Mouse (Mus musculus): ENCODE measurements around the gene Rpl29. TPM values are rescaled to one million over a fixed set of nuclear protein-coding genes. Genes with fewer than 3 reads are reported as not detected.

Rpl29 gene
- total RNA-seq, 1 experiment, result 61.2 TPM

DNA sequence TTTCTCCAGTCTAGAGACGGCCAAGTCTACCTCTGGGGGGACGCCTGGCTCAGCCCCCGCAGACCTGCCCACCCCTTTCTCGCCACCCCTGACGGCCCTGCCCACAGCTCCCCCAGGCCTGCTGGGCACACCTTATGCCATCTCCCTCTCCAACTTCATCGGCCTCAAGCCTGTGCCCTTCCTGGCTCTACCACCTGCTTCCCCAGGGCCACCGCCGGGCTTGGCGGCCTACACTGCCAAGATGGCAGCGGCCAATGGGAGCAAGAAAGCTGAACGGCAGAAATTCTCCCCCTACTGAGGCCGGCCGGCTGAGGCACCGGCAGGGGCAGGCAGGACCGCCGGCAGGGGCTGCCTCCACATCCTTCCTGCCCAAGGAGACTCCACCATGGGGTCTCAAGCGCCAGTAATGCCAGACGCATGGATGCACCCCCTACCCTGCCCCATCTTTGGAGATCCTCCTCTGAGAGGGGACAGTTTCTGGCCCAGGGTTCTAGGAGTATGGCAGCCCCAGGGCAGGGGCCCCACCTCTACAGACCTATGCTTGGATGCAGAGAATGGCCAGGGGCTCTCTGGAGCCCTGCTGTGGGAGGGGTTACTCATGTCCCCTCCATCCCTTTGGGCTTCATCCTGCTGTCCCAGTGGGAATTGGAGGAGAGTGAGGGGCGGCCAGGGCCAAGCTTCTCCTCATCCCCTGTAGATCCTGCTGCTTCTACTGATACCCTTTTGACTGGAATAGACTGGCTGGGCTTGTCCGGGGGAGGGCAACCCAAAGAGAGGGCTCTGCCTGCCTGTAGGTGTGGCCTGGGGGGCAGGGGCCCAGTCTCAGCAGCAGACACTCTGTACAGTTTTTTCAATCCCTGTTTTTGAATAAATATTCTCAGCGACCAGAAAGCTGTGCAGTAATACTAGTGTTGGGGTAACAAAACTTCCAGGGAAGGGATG is 34.1 kb downstream of the Rpl29 start:
- no peak overlapping the region for H3K27ac ChIP-seq (ENCODE audit: insufficient read depth, low read depth, low read length, poor library complexity, severe bottlenecking)

DNA sequence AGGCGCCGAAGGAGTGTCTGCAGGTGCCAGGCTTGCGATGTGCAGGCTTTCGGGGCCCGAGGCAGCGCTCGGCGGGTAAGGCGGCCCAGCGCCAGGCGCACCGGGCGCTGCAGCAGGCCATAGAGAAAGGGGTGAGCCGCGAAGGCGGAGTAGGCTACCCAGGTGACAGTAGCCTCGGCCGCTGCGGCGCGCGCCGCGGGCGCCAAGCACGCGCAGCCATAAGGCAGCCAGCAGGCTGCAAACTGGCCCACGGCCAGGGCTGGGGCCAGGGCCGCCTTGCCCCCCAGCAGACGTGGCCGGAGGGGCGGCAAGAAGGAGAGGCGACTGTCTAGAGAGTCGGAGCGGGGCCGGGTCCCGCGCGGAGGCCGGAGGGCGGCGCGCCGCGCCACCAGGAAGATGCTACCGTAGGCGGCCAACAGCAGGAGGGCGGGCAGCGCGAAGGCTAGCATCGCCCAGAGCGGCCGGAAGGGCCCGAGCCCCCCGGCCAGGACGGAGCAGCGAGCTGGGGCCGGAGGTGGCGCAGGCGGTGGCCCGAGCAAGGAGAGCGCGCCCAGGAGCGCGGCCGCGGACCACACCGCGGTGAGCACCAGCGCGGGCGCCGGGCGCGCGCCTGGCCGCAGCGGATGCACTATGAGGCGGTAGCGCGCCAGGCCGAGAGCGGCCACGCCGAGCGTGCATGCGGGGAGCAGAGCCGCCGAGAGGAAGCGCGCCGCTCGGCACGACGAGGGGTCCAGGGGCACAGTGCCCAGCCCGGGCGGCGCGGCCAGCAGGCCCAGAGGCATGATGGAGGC is 35.7 kb downstream of the Rpl29 start:
- Histone ChIP-seq H3K4me3 (ENCODE audit: insufficient read depth in 1 of 2, low read depth in 1 of 2, low read length in 2 of 2, poor library complexity in 1 of 2, severe bottlenecking in 1 of 2) (peak overlapping the region; percentile 79 to 83), H3K36me3 (ENCODE audit: control insufficient read depth, insufficient read depth, low read length, poor library complexity, severe bottlenecking) (peaks cover 29% of the 10 kb centered on the region), H3K9me3 (ENCODE audit: control insufficient read depth, insufficient read depth, low read depth, low read length) (no peaks in the 10 kb centered on the region), H3K9ac (ENCODE audit: insufficient read depth, low read depth, low read length, poor library complexity, severe bottlenecking) (peak overlapping the region; percentile 81), H3K27ac (ENCODE audit: insufficient read depth, low read depth, low read length, poor library complexity, severe bottlenecking) (no peak overlapping the region), H3K4me1 (ENCODE audit: control insufficient read depth in 2 of 2, insufficient read depth in 2 of 2, low read length in 2 of 2, poor library complexity in 1 of 2) (peaks cover 5 to 38% of the 10 kb centered on the region in 2 experiments; a peak in 3 of 4 replicates)
- TF ChIP-seq ZC3H11A (IDR thresholded peaks at IDR 0.05; ENCODE audit: borderline replicate concordance, low read depth, low read length) (no peak), HCFC1 (IDR thresholded peaks at IDR 0.05; ENCODE audit: borderline replicate concordance, insufficient read depth, low read length) (no peak; the same call in 1 of the 2 replicates), CHD2 (IDR thresholded peaks at IDR 0.05; ENCODE audit: low read depth, low read length) (no peak), ZNF384 (IDR thresholded peaks at IDR 0.05; ENCODE audit: low read depth, low read length) (no peak), MAFK (IDR thresholded peaks at IDR 0.05; ENCODE audit: insufficient read depth, low read depth, low read length) (no peak)
- in situ Hi-C loops (cut with MboI; ENCODE audit: low sequenced_read_pairs in 2 of 2, unreplicated experiment in 2 of 2), result no loop called here
- DNase-seq (ENCODE audit: low read depth, low spot score), result no peak

More for the DNA sequence above, 34.1 kb downstream of the Rpl29 start:
- Histone ChIP-seq H3K4me3 (ENCODE audit: insufficient read depth in 1 of 2, low read depth in 1 of 2, low read length in 2 of 2, poor library complexity in 1 of 2, severe bottlenecking in 1 of 2) (peak overlapping the region; percentile 21 to 45; a peak in 2 of 4 replicates), H3K9me3 (ENCODE audit: control insufficient read depth, insufficient read depth, low read depth, low read length) (no peaks in the 10 kb centered on the region), H3K4me1 (ENCODE audit: control insufficient read depth in 2 of 2, insufficient read depth in 2 of 2, low read length in 2 of 2, poor library complexity in 1 of 2) (peaks cover 5 to 36% of the 10 kb centered on the region in 2 experiments; a peak in 3 of 4 replicates), H3K36me3 (ENCODE audit: control insufficient read depth, insufficient read depth, low read length, poor library complexity, severe bottlenecking) (peaks cover 30% of the 10 kb centered on the region), H3K9ac (ENCODE audit: insufficient read depth, low read depth, low read length, poor library complexity, severe bottlenecking) (peak overlapping the region; percentile 12; the same call in 1 of the 2 replicates)
- TF ChIP-seq ZC3H11A (IDR thresholded peaks at IDR 0.05; ENCODE audit: borderline replicate concordance, low read depth, low read length) (no peak), ZNF384 (IDR thresholded peaks at IDR 0.05; ENCODE audit: low read depth, low read length) (no peak), MAFK (IDR thresholded peaks at IDR 0.05; ENCODE audit: insufficient read depth, low read depth, low read length) (no peak), CHD2 (IDR thresholded peaks at IDR 0.05; ENCODE audit: low read depth, low read length) (no peak), HCFC1 (IDR thresholded peaks at IDR 0.05; ENCODE audit: borderline replicate concordance, insufficient read depth, low read length) (no peak)
- DNase-seq (ENCODE audit: low read depth, low spot score), result no peak
- in situ Hi-C loops (cut with MboI; ENCODE audit: low sequenced_read_pairs in 2 of 2, unreplicated experiment in 2 of 2), result no loop called here

DNA sequence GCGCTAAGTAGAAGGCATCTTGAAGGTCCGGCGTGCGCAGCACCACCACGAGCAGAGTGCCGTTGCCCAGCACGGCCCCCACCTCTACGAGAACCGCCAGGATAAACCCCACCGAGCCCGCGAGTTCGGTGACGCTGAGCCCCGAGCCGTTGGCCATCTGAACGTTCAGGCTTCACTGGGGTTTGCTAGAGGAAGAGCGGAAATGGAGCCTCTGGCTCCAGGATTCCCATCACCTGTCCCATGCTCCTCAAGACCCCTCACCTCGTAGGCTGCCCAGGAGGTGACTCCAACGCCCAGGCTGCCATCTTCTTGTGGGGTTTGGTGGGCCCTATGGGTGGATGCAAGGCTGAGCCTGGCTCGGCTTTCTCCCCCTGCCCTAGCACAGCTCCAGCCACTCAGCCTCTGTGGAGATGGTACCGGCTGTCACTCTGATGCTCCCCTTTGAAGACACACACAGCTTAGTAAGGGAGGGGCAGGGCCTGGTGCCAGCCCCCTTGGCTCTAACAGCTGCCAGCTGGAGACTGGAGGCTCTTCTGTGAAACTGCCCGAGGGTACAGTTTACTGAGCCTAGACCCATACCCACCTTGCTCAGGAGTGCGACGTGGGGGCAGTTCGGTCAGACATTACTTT is 36.4 kb downstream of the Rpl29 start, which contains the start of gene Gpr62:
TSS of gene Gpr62 (minus strand) at position 368 of the 630 bp plus-strand sequence.
- peaks cover 3 to 33% of the 10 kb centered on the region in 2 experiments; a peak in 3 of 4 replicates for H3K4me1 ChIP-seq (ENCODE audit: control insufficient read depth in 2 of 2, insufficient read depth in 2 of 2, low read length in 2 of 2, poor library complexity in 1 of 2)
- in situ Hi-C loops (cut with MboI; ENCODE audit: low sequenced_read_pairs in 2 of 2, unreplicated experiment in 2 of 2), result no loop called here
- H3K9me3 ChIP-seq (ENCODE audit: control insufficient read depth, insufficient read depth, low read depth, low read length), result no peaks in the 10 kb centered on the region
- DNase-seq (ENCODE audit: low read depth, low spot score), result no peak
- H3K9ac ChIP-seq (ENCODE audit: insufficient read depth, low read depth, low read length, poor library complexity, severe bottlenecking), result peak within 1 kb of the TSS; percentile 81
- H3K27ac ChIP-seq (ENCODE audit: insufficient read depth, low read depth, low read length, poor library complexity, severe bottlenecking), result no peak within 1 kb of the TSS
- TF ChIP-seq ZNF384 (IDR thresholded peaks at IDR 0.05; ENCODE audit: low read depth, low read length), result no peak
- TF ChIP-seq CHD2 (IDR thresholded peaks at IDR 0.05; ENCODE audit: low read depth, low read length), result no peak
- no peak for TF ChIP-seq ZC3H11A (IDR thresholded peaks at IDR 0.05; ENCODE audit: borderline replicate concordance, low read depth, low read length)
- TF ChIP-seq HCFC1 (IDR thresholded peaks at IDR 0.05; ENCODE audit: borderline replicate concordance, insufficient read depth, low read length), result no peak
- TF ChIP-seq MAFK (IDR thresholded peaks at IDR 0.05; ENCODE audit: insufficient read depth, low read depth, low read length), result no peak
- peak within 1 kb of the TSS; percentile 79 to 83 for H3K4me3 ChIP-seq (ENCODE audit: insufficient read depth in 1 of 2, low read depth in 1 of 2, low read length in 2 of 2, poor library complexity in 1 of 2, severe bottlenecking in 1 of 2)
- peaks cover 25% of the 10 kb centered on the region for H3K36me3 ChIP-seq (ENCODE audit: control insufficient read depth, insufficient read depth, low read length, poor library complexity, severe bottlenecking)

DNA sequence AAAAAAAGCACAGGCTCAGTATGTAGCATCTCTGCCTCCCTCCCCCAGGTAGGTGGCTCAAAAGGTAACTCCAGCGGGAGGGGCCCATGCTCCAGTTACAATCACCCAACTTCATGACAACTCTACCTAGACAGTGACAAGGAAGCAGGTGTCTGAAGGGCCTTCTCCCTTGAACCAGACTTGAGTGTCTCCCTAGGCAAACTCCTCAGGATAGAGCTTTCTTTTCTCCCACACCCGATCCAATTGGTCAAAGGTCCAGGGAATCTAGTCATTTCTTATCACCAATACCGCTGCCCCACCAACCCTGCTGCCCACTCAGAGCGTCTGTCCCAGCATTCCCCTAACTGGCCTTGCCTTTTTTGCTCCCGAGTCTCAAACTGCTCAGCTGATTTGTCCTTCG is 37.5 kb downstream of the Rpl29 start:
- Histone ChIP-seq H3K27ac (ENCODE audit: insufficient read depth, low read depth, low read length, poor library complexity, severe bottlenecking) (no peak overlapping the region), H3K4me1 (ENCODE audit: control insufficient read depth in 2 of 2, insufficient read depth in 2 of 2, low read length in 2 of 2, poor library complexity in 1 of 2) (peaks cover 3 to 38% of the 10 kb centered on the region in 2 experiments; a peak in 3 of 4 replicates)
- in situ Hi-C loops (cut with MboI; ENCODE audit: low sequenced_read_pairs in 2 of 2, unreplicated experiment in 2 of 2), result no loop called here

More for the DNA sequence above, 37.5 kb downstream of the Rpl29 start:
- no peak for TF ChIP-seq MAFK (IDR thresholded peaks at IDR 0.05; ENCODE audit: insufficient read depth, low read depth, low read length)
- no peak for TF ChIP-seq CHD2 (IDR thresholded peaks at IDR 0.05; ENCODE audit: low read depth, low read length)
- TF ChIP-seq ZC3H11A (IDR thresholded peaks at IDR 0.05; ENCODE audit: borderline replicate concordance, low read depth, low read length), result no peak
- TF ChIP-seq ZNF384 (IDR thresholded peaks at IDR 0.05; ENCODE audit: low read depth, low read length), result no peak
- no peak for TF ChIP-seq HCFC1 (IDR thresholded peaks at IDR 0.05; ENCODE audit: borderline replicate concordance, insufficient read depth, low read length)
- Histone ChIP-seq H3K4me3 (ENCODE audit: insufficient read depth in 1 of 2, low read depth in 1 of 2, low read length in 2 of 2, poor library complexity in 1 of 2, severe bottlenecking in 1 of 2) (no peak overlapping the region), H3K36me3 (ENCODE audit: control insufficient read depth, insufficient read depth, low read length, poor library complexity, severe bottlenecking) (peaks cover 17% of the 10 kb centered on the region), H3K9me3 (ENCODE audit: control insufficient read depth, insufficient read depth, low read depth, low read length) (no peaks in the 10 kb centered on the region), H3K9ac (ENCODE audit: insufficient read depth, low read depth, low read length, poor library complexity, severe bottlenecking) (no peak overlapping the region)
- no peak for DNase-seq (ENCODE audit: low read depth, low spot score)
